8 mouse cellular contexts compared by ENCODE assay signal in genomic region chr19:3743851-3744512, GRCm38 (mm10). TPM values are rescaled to one million over a fixed set of nuclear protein-coding genes. Genes with fewer than 3 reads are reported as not detected.
A peak's percentile ranks its signal among the peaks of the same experiment; 100 is the strongest.
DNase-seq lines count a peak whose midpoint lies in the region; ATAC-seq and TF ChIP-seq lines count a peak whose summit lies in the region.

No protein-coding gene starts in this region.

- no peaks in the 10 kb centered on the region for H3K9me3 ChIP-seq in embryonic facial prominence, embryonic 15.5 days (replicated peaks)
- no peaks in the 10 kb centered on the region; the same call in 1 of the 2 replicates for H3K9me3 ChIP-seq in liver, postnatal 0 days (ENCODE audit: low read length)

- peak overlapping the region; percentile 58 for H3K4me3 ChIP-seq in embryonic facial prominence, embryonic 15.5 days (replicated peaks)
- peak overlapping the region; percentile 38 for H3K4me3 ChIP-seq in liver, postnatal 0 days (ENCODE audit: low read depth, low read length)

- DNase-seq in CD4-positive helper T cell, adult 2 months (ENCODE audit: low read depth, low spot score): peak; percentile 38
- DNase-seq in adrenal gland, postnatal 4 days (ENCODE audit: low spot score in 2 of 2): peak; percentile 13 to 46
- peak; percentile 66 to 77 for DNase-seq in heart, postnatal 10 days
- DNase-seq in kidney, postnatal 4 days: peak; percentile 72 to 79
- DNase-seq in liver, postnatal 0 days: peak; percentile 49
- DNase-seq in urinary bladder, adult 2 months (ENCODE audit: low spot score): peak; percentile 48

- H3K4me1 ChIP-seq in embryonic facial prominence, embryonic 15.5 days: 0 out of 2 replicates have a peak, but pooled peaks cover 6% of the 10 kb centered on the region
- peaks cover 4% of the 10 kb centered on the region; the same call in 1 of the 2 replicates for H3K4me1 ChIP-seq in liver, postnatal 0 days (ENCODE audit: insufficient read depth)

- peak; percentile 54; the same call in 1 of the 2 replicates for ATAC-seq in embryonic facial prominence, embryonic 15.5 days (ENCODE audit: insufficient number of reproducible peaks, low FRiP score, low TSS enrichment, low read depth)
- ATAC-seq in liver, postnatal 0 days: peak; percentile 67; the same call in 1 of the 2 replicates
- ATAC-seq in neutrophil, adult 5-6 weeks (ENCODE audit: extremely low read depth, insufficient number of reproducible peaks, low FRiP score, poor library complexity, severe bottlenecking): 0 out of 2 replicates have a peak, but pooled peaks have one; percentile 13

- no peaks in the 10 kb centered on the region for H3K27me3 ChIP-seq in embryonic facial prominence, embryonic 15.5 days
- H3K27me3 ChIP-seq in liver, postnatal 0 days (ENCODE audit: insufficient read depth, low read length): no peaks in the 10 kb centered on the region

- intact Hi-C loops in heart, postnatal 10 days (cut with DNase I): no loop called here

- no peaks in the 10 kb centered on the region for H3K36me3 ChIP-seq in embryonic facial prominence, embryonic 15.5 days
- no peaks in the 10 kb centered on the region for H3K36me3 ChIP-seq in liver, postnatal 0 days (replicated peaks; ENCODE audit: insufficient read depth, low read length)

- peak overlapping the region; percentile 51 for H3K9ac ChIP-seq in embryonic facial prominence, embryonic 15.5 days
- peak overlapping the region; percentile 50; the same call in 1 of the 2 replicates for H3K9ac ChIP-seq in liver, postnatal 0 days (replicated peaks)

- peak; percentile 23 for TF ChIP-seq CTCF in liver, postnatal 0 days (IDR thresholded peaks at IDR 0.05; ENCODE audit: low read depth)

- TF ChIP-seq EP300 in liver, postnatal 0 days (IDR thresholded peaks at IDR 0.05; ENCODE audit: low read depth): no peak

- peak overlapping the region; percentile 91 for H3K27ac ChIP-seq in embryonic facial prominence, embryonic 15.5 days (replicated peaks)
- H3K27ac ChIP-seq in liver, postnatal 0 days (ENCODE audit: low read depth): no peak overlapping the region

- WGBS in embryonic facial prominence, embryonic 15.5 days: 2% methylated on average over 13 of the region's 13 CpGs
- 12% methylated on average over 13 of the region's 13 CpGs for WGBS in liver, postnatal 0 days (ENCODE audit: insufficient replicate concordance)

- H3K4me2 ChIP-seq in embryonic facial prominence, embryonic 15.5 days (replicated peaks): peak overlapping the region; percentile 63
- peak overlapping the region; percentile 71 for H3K4me2 ChIP-seq in liver, postnatal 0 days (ENCODE audit: low read depth, low read length)

RNA-seq across cellular contexts. Expression of gene Kmt5b, which starts 23.2 kb away (rescaled TPM):
- 10 to 100 TPM; 69.7 to 70.8 TPM for total RNA-seq in adrenal gland, postnatal 4 days (2021)
- polyA plus RNA-seq in embryonic facial prominence, embryonic 15.5 days (2015; fragmentation: Nextera tagmentation; extraction: Ambion mirVana): 24.7 and 29.3 TPM in 2 replicates
- 10 to 100 TPM; 36.7 to 38.9 TPM for total RNA-seq in heart, postnatal 10 days (2021)
- polyA plus RNA-seq in liver, postnatal 0 days (2015; fragmentation: Nextera tagmentation; extraction: Ambion mirVana): 4.7 and 6.2 TPM in 2 replicates
- total RNA-seq in neutrophil, adult 5-6 weeks (2017): 159 and 166 TPM in 2 replicates
- 25.6 and 28.7 TPM in 2 replicates for polyA plus RNA-seq in urinary bladder, adult 2 months (2012; rRNA removed)

RNA-seq across cellular contexts. Expression of gene 1810055G02Rik, which starts 35.9 kb away (rescaled TPM):
- 10 to 100 TPM; 23.7 to 23.9 TPM for total RNA-seq in adrenal gland, postnatal 4 days (2021)
- 54.4 and 55.9 TPM in 2 replicates for polyA plus RNA-seq in embryonic facial prominence, embryonic 15.5 days (2015; fragmentation: Nextera tagmentation; extraction: Ambion mirVana)
- total RNA-seq in heart, postnatal 10 days (2021): 10 to 100 TPM; 12.0 to 14.2 TPM
- polyA plus RNA-seq in liver, postnatal 0 days (2015; fragmentation: Nextera tagmentation; extraction: Ambion mirVana): 48.2 and 52.7 TPM in 2 replicates
- 3.1 and 5.1 TPM in 2 replicates for total RNA-seq in neutrophil, adult 5-6 weeks (2017)
- 41.8 and 42.9 TPM in 2 replicates for polyA plus RNA-seq in urinary bladder, adult 2 months (2012; rRNA removed)

RNA-seq across cellular contexts. Expression of gene Lrp5, which starts 57.6 kb away (rescaled TPM):
- total RNA-seq in adrenal gland, postnatal 4 days (2021): 100 to 1,000 TPM; 109 to 117 TPM
- 7.7 and 8.6 TPM in 2 replicates for polyA plus RNA-seq in embryonic facial prominence, embryonic 15.5 days (2015; fragmentation: Nextera tagmentation; extraction: Ambion mirVana)
- total RNA-seq in heart, postnatal 10 days (2021): 10 to 100 TPM; 50.6 to 51.0 TPM
- 2.7 and 3.6 TPM in 2 replicates for polyA plus RNA-seq in liver, postnatal 0 days (2015; fragmentation: Nextera tagmentation; extraction: Ambion mirVana)
- 0.93 and 0.98 TPM in 2 replicates for total RNA-seq in neutrophil, adult 5-6 weeks (2017)
- 7.3 and 18.1 TPM in 2 replicates for polyA plus RNA-seq in urinary bladder, adult 2 months (2012; rRNA removed)

Comparison
In these comparisons a context has a peak if more than half of its experiments do, and no peak if none do; other contexts are left out.
1. ATAC-seq: peak in every context shown above with its lines; median percentile 67 in liver, postnatal 0 days; 54 in embryonic facial prominence, embryonic 15.5 days; 13 in neutrophil, adult 5-6 weeks.
2. RNA of gene Lrp5, which starts 57.6 kb away (total RNA-seq): 109 to 117 TPM in adrenal gland, postnatal 4 days and 50.6 to 51.0 TPM in heart, postnatal 10 days; 0.93 to 0.98 TPM in neutrophil, adult 5-6 weeks; every median in the first group is over 10 times any median in the second.
3. Peak in every context shown above with its lines, with median percentiles within 50 percentile points of each other: DNase-seq.